Mouse (Mus musculus): ENCODE data around the gene Hnrnph2. TPM values are rescaled to one million over a fixed set of nuclear protein-coding genes. Genes with fewer than 3 reads are reported as not detected.

The Hnrnph2 gene
- total and polyA plus RNA-seq, 2 experiments from 2014 or later = 35.9 to 131 TPM

- TF ChIP-seq CTCF (IDR thresholded peaks at IDR 0.05; ENCODE audit: low read depth) = no peak
- peak overlapping the region; percentile 54 for H3K4me2 ChIP-seq (ENCODE audit: low read depth, low read length)
- peak; percentile 92 for ATAC-seq
- no peaks in the 10 kb centered on the region for H3K36me3 ChIP-seq (ENCODE audit: insufficient read depth, low read length)
- no peaks in the 10 kb centered on the region for H3K27me3 ChIP-seq (ENCODE audit: insufficient read depth, low read length)
- peak overlapping the region; percentile 69 for H3K27ac ChIP-seq
- H3K4me1 ChIP-seq (ENCODE audit: insufficient read depth, low read length) = no peaks in the 10 kb centered on the region
- 28% methylated on average over 15 of the region's 15 CpGs for WGBS
- H3K9me3 ChIP-seq (ENCODE audit: low read length) = no peaks in the 10 kb centered on the region
- peak; percentile 70 for DNase-seq (ENCODE audit: low spot score)
- H3K9ac ChIP-seq (replicated peaks; ENCODE audit: low read length) = peak overlapping the region; percentile 38; the same call in 1 of the 2 replicates
- H3K4me3 ChIP-seq (ENCODE audit: low read length) = peak overlapping the region; percentile 29
Observed at GRCm38 (mm10) chrX:134612285-134612959, 11.4 kb downstream of the Hnrnph2 start.

- Histone ChIP-seq H3K36me3 (ENCODE audit: insufficient read depth, low read length) (no peaks in the 10 kb centered on the region), H3K4me3 (ENCODE audit: low read length) (no peak overlapping the region), H3K4me2 (ENCODE audit: low read depth, low read length) (no peak overlapping the region), H3K9me3 (ENCODE audit: low read length) (no peaks in the 10 kb centered on the region), H3K27me3 (ENCODE audit: insufficient read depth, low read length) (no peaks in the 10 kb centered on the region), H3K4me1 (ENCODE audit: insufficient read depth, low read length) (no peaks in the 10 kb centered on the region), H3K9ac (replicated peaks; ENCODE audit: low read length) (no peak overlapping the region), H3K27ac (no peak overlapping the region)
- WGBS = 57% methylated on average over 2 of the region's 2 CpGs
- no peak for DNase-seq (ENCODE audit: low spot score)
- TF ChIP-seq CTCF (IDR thresholded peaks at IDR 0.05; ENCODE audit: low read depth) = no peak
- ATAC-seq = no peak
Observed at GRCm38 (mm10) chrX:134614306-134614705, 13.3 kb downstream of the Hnrnph2 start.

GRCm38 (mm10) chrX:134619695-134620094, 18.7 kb downstream of the Hnrnph2 start:
- 33% methylated on average over 9 of the region's 9 CpGs for WGBS
- ATAC-seq (no peak), DNase-seq (ENCODE audit: low spot score) (peak; percentile 4)

GRCm38 (mm10) chrX:134620254-134620865, 19.4 kb downstream of the Hnrnph2 start:
- WGBS = 35% methylated on average over 8 of the region's 8 CpGs
- DNase-seq (ENCODE audit: low spot score) (peak; percentile 32), ATAC-seq (peak; percentile 71; the same call in 1 of the 2 replicates)
- Histone ChIP-seq H3K27ac (peak overlapping the region; percentile 62), H3K27me3 (ENCODE audit: insufficient read depth, low read length) (no peaks in the 10 kb centered on the region), H3K36me3 (ENCODE audit: insufficient read depth, low read length) (no peaks in the 10 kb centered on the region), H3K4me1 (ENCODE audit: insufficient read depth, low read length) (no peaks in the 10 kb centered on the region), H3K4me3 (ENCODE audit: low read length) (no peak overlapping the region), H3K9ac (replicated peaks; ENCODE audit: low read length) (no peak overlapping the region), H3K9me3 (ENCODE audit: low read length) (no peaks in the 10 kb centered on the region), H3K4me2 (ENCODE audit: low read depth, low read length) (no peak overlapping the region)
- no peak for TF ChIP-seq CTCF (IDR thresholded peaks at IDR 0.05; ENCODE audit: low read depth)

More at GRCm38 (mm10) chrX:134619695-134620094, 18.7 kb downstream of the Hnrnph2 start:
- Histone ChIP-seq H3K9me3 (ENCODE audit: low read length) (no peaks in the 10 kb centered on the region), H3K27ac (peak overlapping the region; percentile 62), H3K27me3 (ENCODE audit: insufficient read depth, low read length) (no peaks in the 10 kb centered on the region), H3K4me1 (ENCODE audit: insufficient read depth, low read length) (no peaks in the 10 kb centered on the region), H3K4me3 (ENCODE audit: low read length) (no peak overlapping the region), H3K9ac (replicated peaks; ENCODE audit: low read length) (no peak overlapping the region), H3K36me3 (ENCODE audit: insufficient read depth, low read length) (no peaks in the 10 kb centered on the region), H3K4me2 (ENCODE audit: low read depth, low read length) (no peak overlapping the region)
- TF ChIP-seq CTCF (IDR thresholded peaks at IDR 0.05; ENCODE audit: low read depth) = no peak

GRCm38 (mm10) chrX:134621685-134622084, 20.7 kb downstream of the Hnrnph2 start:
- no peak for ATAC-seq
- TF ChIP-seq CTCF (IDR thresholded peaks at IDR 0.05; ENCODE audit: low read depth) = no peak
- WGBS = 80% methylated on average over 3 of the region's 3 CpGs
- Histone ChIP-seq H3K27ac (no peak overlapping the region), H3K4me1 (ENCODE audit: insufficient read depth, low read length) (no peaks in the 10 kb centered on the region), H3K9me3 (ENCODE audit: low read length) (no peaks in the 10 kb centered on the region), H3K27me3 (ENCODE audit: insufficient read depth, low read length) (no peaks in the 10 kb centered on the region), H3K4me3 (ENCODE audit: low read length) (no peak overlapping the region), H3K4me2 (ENCODE audit: low read depth, low read length) (no peak overlapping the region), H3K9ac (replicated peaks; ENCODE audit: low read length) (no peak overlapping the region), H3K36me3 (ENCODE audit: insufficient read depth, low read length) (no peaks in the 10 kb centered on the region)
- no peak for DNase-seq (ENCODE audit: low spot score)

GRCm38 (mm10) chrX:134623350-134623749, 22.4 kb downstream of the Hnrnph2 start:
- WGBS = 88% methylated on average over 4 of the region's 4 CpGs
- Histone ChIP-seq H3K4me3 (ENCODE audit: low read length) (no peak overlapping the region), H3K36me3 (ENCODE audit: insufficient read depth, low read length) (no peaks in the 10 kb centered on the region), H3K27ac (no peak overlapping the region), H3K4me2 (ENCODE audit: low read depth, low read length) (no peak overlapping the region), H3K9me3 (ENCODE audit: low read length) (no peaks in the 10 kb centered on the region), H3K27me3 (ENCODE audit: insufficient read depth, low read length) (no peaks in the 10 kb centered on the region), H3K9ac (replicated peaks; ENCODE audit: low read length) (no peak overlapping the region), H3K4me1 (ENCODE audit: insufficient read depth, low read length) (no peaks in the 10 kb centered on the region)
- DNase-seq (ENCODE audit: low spot score) (no peak), ATAC-seq (no peak)
- no peak for TF ChIP-seq CTCF (IDR thresholded peaks at IDR 0.05; ENCODE audit: low read depth)

- no peak for ATAC-seq
- Histone ChIP-seq H3K27ac (no peak overlapping the region), H3K36me3 (ENCODE audit: insufficient read depth, low read length) (no peaks in the 10 kb centered on the region), H3K4me3 (ENCODE audit: low read length) (no peak overlapping the region), H3K27me3 (ENCODE audit: insufficient read depth, low read length) (no peaks in the 10 kb centered on the region), H3K4me1 (ENCODE audit: insufficient read depth, low read length) (no peaks in the 10 kb centered on the region), H3K9ac (replicated peaks; ENCODE audit: low read length) (no peak overlapping the region), H3K4me2 (ENCODE audit: low read depth, low read length) (no peak overlapping the region), H3K9me3 (ENCODE audit: low read length) (no peaks in the 10 kb centered on the region)
- WGBS = 84% methylated on average over 2 of the region's 2 CpGs
- no peak for DNase-seq (ENCODE audit: low spot score)
- no peak for TF ChIP-seq CTCF (IDR thresholded peaks at IDR 0.05; ENCODE audit: low read depth)
Observed at GRCm38 (mm10) chrX:134628200-134628599, 27.2 kb downstream of the Hnrnph2 start.

Measured in hindbrain, postnatal 0 days (tissue).